Mouse (Mus musculus) embryonic facial prominence, embryonic 12.5 days (tissue): Measurements from ENCODE around the gene Gdf15. TPM values are rescaled to one million over a fixed set of nuclear protein-coding genes. Genes with fewer than 3 reads are reported as not detected.

Experiments used
- ATAC-seq: fragments of 200-750 bp; cut with Nextera tagmentation; 2 replicates; pipeline ENCODE4 v1.8.0; 2017; ENCODE audit not compliant: insufficient number of reproducible peaks, insufficient read depth, low FRiP score, low TSS enrichment
- H3K27ac ChIP-seq: fragments of 300-500 bp; sonication (generic); 2 replicates; pipeline ENCODE4 v1.5.1; 2016; ENCODE audit warnings: mild to moderate bottlenecking
- H3K27me3 ChIP-seq: fragments of 300-500 bp; sonication (generic); 2 replicates; pipeline ENCODE4 v1.6.1; 2016; ENCODE audit warnings: mild to moderate bottlenecking, moderate library complexity
- H3K36me3 ChIP-seq: fragments of 300-500 bp; sonication (generic); 2 replicates; pipeline ENCODE4 v1.6.1; 2016; ENCODE audit warnings: mild to moderate bottlenecking
- H3K4me1 ChIP-seq: fragments of 300-500 bp; sonication (generic); 2 replicates; pipeline ENCODE4 v1.6.1; 2016
- H3K4me2 ChIP-seq: fragments of 300-500 bp; sonication (generic); replicated peaks from 2 replicates; pipeline ENCODE4 v1.6.1; 2016; ENCODE audit warnings: mild to moderate bottlenecking, moderate library complexity
- H3K4me3 ChIP-seq: fragments of 300-500 bp; sonication (generic); 2 replicates; pipeline ENCODE4 v1.5.1; 2016; ENCODE audit warnings: mild to moderate bottlenecking
- H3K9ac ChIP-seq: fragments of 300-500 bp; sonication (generic); 2 replicates; pipeline ENCODE4 v1.6.1; 2016; ENCODE audit warnings: mild to moderate bottlenecking, moderate library complexity
- H3K9me3 ChIP-seq: fragments of 300-500 bp; sonication (generic); 2 replicates; pipeline ENCODE4 v1.6.1; 2016; ENCODE audit warnings: mild to moderate bottlenecking, moderate library complexity
- WGBS: fragments of 180-500 bp; shearing (Covaris S2); methylation state at CpG from one replicate; pipeline ENCODE4 v1.1.7; 2016; 5-methylcytosine and 5-hydroxymethylcytosine counted together
- polyA plus RNA-seq: library from polyadenylated mRNA; unstranded; fragments of >200 nt; fragmentation: Nextera tagmentation; extraction: Ambion mirVana; gene quantifications from 2 replicates; pipeline ENCODE4 v1.2.1, GENCODE M21; 2016

Gdf15 gene
- polyA plus RNA-seq, 1 experiment from 2014 or later, result not detected

DNA sequence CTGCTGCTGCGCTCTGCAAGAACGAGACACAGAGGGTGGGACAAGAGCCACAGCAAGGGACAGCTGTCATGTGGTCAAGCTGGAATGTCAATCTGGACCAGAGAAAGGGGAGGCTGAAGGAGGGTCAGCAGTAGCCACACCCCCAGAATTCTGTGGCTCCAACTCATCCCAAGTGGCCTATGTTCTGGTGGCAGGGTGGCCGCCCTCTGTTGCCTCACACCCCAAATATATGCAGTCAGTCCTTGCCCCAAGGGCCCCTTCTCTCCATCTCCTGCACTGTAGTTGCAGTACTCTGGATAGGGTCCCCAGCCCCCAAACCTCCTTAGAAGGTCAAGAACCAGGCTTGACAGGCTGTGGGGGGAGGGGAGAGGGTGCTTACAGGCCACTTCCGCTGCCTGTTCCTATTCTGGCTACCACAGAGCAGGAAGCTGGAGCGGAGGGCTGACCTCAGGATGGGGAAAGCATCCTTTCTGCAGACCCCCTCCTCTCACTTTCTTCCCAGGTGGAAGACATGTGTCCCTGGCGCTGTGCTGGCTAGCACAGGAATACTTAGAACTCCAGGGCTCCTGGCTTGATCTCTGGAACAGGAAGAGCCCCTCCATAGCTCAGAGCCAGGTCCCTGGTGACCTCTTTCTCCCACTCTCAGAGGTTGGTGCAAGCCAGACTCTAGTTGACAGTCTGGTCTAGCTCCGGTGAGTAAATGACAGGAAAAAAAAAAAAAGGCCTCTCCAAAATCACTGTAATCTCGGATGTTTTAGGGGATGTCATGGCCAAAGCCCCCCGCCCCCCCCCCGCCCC is 31.6 kb downstream of the Gdf15 start:
- H3K4me3 ChIP-seq, result peak overlapping the region; percentile 22
- H3K27me3 ChIP-seq, result no peaks in the 10 kb centered on the region
- ATAC-seq, result no peak
- peak overlapping the region; percentile 54 for H3K4me2 ChIP-seq
- H3K4me1 ChIP-seq, result peaks cover 59% of the 10 kb centered on the region
- WGBS, result 18% methylated on average over 10 of the region's 10 CpGs
- peaks cover 38% of the 10 kb centered on the region for H3K36me3 ChIP-seq
- H3K27ac ChIP-seq, result peak overlapping the region; percentile 87
- H3K9ac ChIP-seq, result peak overlapping the region; percentile 24; the same call in 1 of the 2 replicates
- no peaks in the 10 kb centered on the region for H3K9me3 ChIP-seq

GRCm38 (mm10) chr8:70599507-70600290 is 32.6 kb downstream of the Gdf15 start:
- WGBS, result 81% methylated on average over 12 of the region's 12 CpGs
- H3K27ac ChIP-seq, result no peak overlapping the region; the same call in 1 of the 2 replicates
- no peak overlapping the region for H3K9ac ChIP-seq
- no peak for ATAC-seq
- H3K4me2 ChIP-seq, result no peak overlapping the region
- no peak overlapping the region for H3K4me3 ChIP-seq
- H3K36me3 ChIP-seq, result peaks cover 39% of the 10 kb centered on the region
- no peaks in the 10 kb centered on the region for H3K27me3 ChIP-seq
- no peaks in the 10 kb centered on the region for H3K9me3 ChIP-seq
- H3K4me1 ChIP-seq, result peaks cover 69% of the 10 kb centered on the region

DNA sequence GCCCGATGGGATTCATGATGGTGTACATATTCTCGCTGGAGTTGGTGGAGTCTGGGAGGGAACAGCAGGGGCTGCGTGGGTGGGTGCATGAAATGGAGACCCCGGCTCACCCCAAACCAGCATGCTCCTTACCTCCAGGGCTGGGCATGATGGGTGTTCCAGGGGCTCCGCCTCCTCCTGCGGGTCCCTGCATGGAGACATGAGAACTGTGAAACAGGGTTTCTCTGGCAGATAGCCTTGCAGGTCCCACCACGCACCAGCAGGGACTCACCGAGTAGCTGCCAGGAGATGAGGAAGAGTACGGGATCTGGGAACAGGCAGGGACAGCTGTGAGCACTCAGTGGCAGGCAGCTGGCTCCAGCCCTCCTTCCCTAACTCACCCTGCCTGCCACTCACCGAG is 33.5 kb downstream of the Gdf15 start:
- WGBS, result 13% methylated on average over 10 of the region's 10 CpGs
- Histone ChIP-seq H3K27me3 (no peaks in the 10 kb centered on the region), H3K4me3 (peak overlapping the region; percentile 49), H3K36me3 (peaks cover 34% of the 10 kb centered on the region), H3K9ac (peak overlapping the region; percentile 46), H3K9me3 (no peaks in the 10 kb centered on the region), H3K4me1 (peaks cover 69% of the 10 kb centered on the region), H3K27ac (peak overlapping the region; percentile 65), H3K4me2 (peak overlapping the region; percentile 84)
- ATAC-seq, result no peak

GRCm38 (mm10) chr8:70598283-70598682 is 34.0 kb downstream of the Gdf15 start:
- WGBS, result 1% methylated on average over 29 of the region's 29 CpGs
- no peak for ATAC-seq
- Histone ChIP-seq H3K36me3 (peaks cover 34% of the 10 kb centered on the region), H3K9ac (peak overlapping the region; percentile 73), H3K27ac (peak overlapping the region; percentile 65), H3K9me3 (no peaks in the 10 kb centered on the region), H3K27me3 (no peaks in the 10 kb centered on the region), H3K4me1 (peaks cover 73% of the 10 kb centered on the region), H3K4me3 (peak overlapping the region; percentile 49), H3K4me2 (peak overlapping the region; percentile 84)

DNA sequence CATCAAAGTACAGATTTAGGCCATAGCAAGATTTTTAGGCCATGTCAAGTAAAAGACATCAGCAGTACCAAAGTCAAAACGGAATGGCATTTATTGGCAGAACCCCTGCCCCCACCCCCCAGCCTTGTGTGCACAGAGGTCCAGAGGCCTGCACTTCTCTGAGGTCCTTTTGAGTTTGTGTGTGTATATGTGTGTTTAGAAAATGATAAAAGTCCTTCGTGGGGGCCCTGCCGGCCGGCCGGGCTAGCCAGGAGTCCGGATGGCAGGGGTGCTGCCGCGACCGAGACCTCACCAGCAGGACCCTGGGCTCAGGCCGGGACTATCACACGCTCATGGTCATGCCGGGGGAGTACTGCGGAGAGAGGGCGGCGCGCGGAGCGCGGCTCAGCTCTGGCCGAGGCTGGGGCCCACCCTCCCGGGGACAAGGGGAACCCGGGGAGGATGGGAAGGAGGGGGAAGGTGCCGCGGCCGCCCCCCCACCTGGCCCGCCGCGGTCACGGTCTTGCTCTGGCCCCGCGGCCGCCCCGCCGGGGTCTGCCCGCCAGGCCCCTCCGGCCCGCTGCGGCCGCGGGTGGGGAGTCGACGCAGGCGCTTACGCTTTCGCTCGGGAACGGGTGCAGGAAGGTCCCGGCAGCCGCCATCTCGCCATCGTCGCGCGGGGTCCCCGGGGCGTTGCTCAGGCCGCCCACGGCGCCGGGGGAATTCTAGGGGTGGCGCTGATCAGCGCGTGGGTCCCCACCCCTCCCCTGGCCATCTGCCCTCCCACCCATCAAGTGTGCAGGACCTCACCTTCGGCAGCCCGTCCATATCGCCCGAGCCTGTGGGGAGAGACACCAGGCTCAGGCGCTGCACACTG is 34.6 kb downstream of the Gdf15 start:
- no peaks in the 10 kb centered on the region for H3K27me3 ChIP-seq
- peak overlapping the region; percentile 65 for H3K27ac ChIP-seq
- ATAC-seq, result no peak
- H3K4me2 ChIP-seq, result peak overlapping the region; percentile 84
- peaks cover 77% of the 10 kb centered on the region for H3K4me1 ChIP-seq
- 20% methylated on average over 30 of the region's 68 CpGs for WGBS
- H3K36me3 ChIP-seq, result peaks cover 29% of the 10 kb centered on the region
- H3K4me3 ChIP-seq, result peak overlapping the region; percentile 49
- H3K9ac ChIP-seq, result peak overlapping the region; percentile 73
- no peaks in the 10 kb centered on the region for H3K9me3 ChIP-seq

- Histone ChIP-seq H3K27ac (no peak overlapping the region), H3K36me3 (peaks cover 25% of the 10 kb centered on the region), H3K27me3 (no peaks in the 10 kb centered on the region), H3K9me3 (no peaks in the 10 kb centered on the region), H3K4me1 (peaks cover 73% of the 10 kb centered on the region), H3K4me3 (peak overlapping the region; percentile 49; the same call in 1 of the 2 replicates), H3K4me2 (peak overlapping the region; percentile 84), H3K9ac (no peak overlapping the region)
- 79% methylated on average over 17 of the region's 17 CpGs for WGBS
- ATAC-seq, result no peak
Observed at GRCm38 (mm10) chr8:70596775-70597416, 35.4 kb downstream of the Gdf15 start.

DNA sequence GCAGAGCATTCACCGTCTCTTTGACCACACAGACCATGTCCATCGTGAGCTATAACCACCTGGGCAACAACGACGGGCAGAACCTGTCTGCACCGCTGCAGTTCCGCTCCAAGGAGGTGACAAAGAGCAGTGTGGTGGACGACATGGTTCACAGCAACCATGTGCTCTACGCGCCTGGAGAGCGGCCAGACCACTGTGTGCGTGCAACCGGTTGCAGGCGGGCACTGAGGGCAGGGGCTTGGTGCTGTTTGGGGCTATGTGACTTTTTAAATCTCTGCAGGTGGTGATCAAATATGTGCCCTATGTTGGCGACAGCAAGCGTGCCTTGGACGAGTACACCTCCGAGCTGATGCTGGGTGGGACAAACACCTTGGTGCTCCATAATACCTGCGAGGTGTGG is 36.0 kb downstream of the Gdf15 start:
- WGBS, result 94% methylated on average over 18 of the region's 18 CpGs
- Histone ChIP-seq H3K36me3 (peaks cover 29% of the 10 kb centered on the region), H3K4me3 (0 out of 2 replicates have a peak overlapping the region, but pooled peaks have one; percentile 4), H3K4me2 (no peak overlapping the region), H3K9me3 (no peaks in the 10 kb centered on the region), H3K27ac (no peak overlapping the region), H3K9ac (no peak overlapping the region), H3K4me1 (peaks cover 68% of the 10 kb centered on the region), H3K27me3 (no peaks in the 10 kb centered on the region)
- ATAC-seq, result no peak

- Histone ChIP-seq H3K4me2 (peak overlapping the region; percentile 91), H3K36me3 (peaks cover 30% of the 10 kb centered on the region), H3K4me3 (0 out of 2 replicates have a peak overlapping the region, but pooled peaks have one; percentile 68), H3K27me3 (no peaks in the 10 kb centered on the region), H3K9ac (no peak overlapping the region), H3K27ac (no peak overlapping the region), H3K4me1 (peaks cover 64% of the 10 kb centered on the region), H3K9me3 (no peaks in the 10 kb centered on the region)
- WGBS, result 89% methylated on average over 12 of the region's 12 CpGs
- ATAC-seq, result no peak
Observed at GRCm38 (mm10) chr8:70595811-70596210, 36.4 kb downstream of the Gdf15 start.

- 10% methylated on average over 81 of the region's 82 CpGs for WGBS
- Histone ChIP-seq H3K27ac (peak overlapping the region; percentile 88), H3K4me3 (peak overlapping the region; percentile 68), H3K36me3 (peaks cover 38% of the 10 kb centered on the region), H3K4me2 (peak overlapping the region; percentile 91), H3K9me3 (no peaks in the 10 kb centered on the region), H3K27me3 (no peaks in the 10 kb centered on the region), H3K4me1 (peaks cover 55% of the 10 kb centered on the region), H3K9ac (peak overlapping the region; percentile 68)
- 0 out of 2 replicates have a peak, but pooled peaks have one; percentile 0 for ATAC-seq
Observed at GRCm38 (mm10) chr8:70594621-70595564, 37.4 kb downstream of the Gdf15 start.

- H3K36me3 ChIP-seq, result peaks cover 40% of the 10 kb centered on the region
Observed at GRCm38 (mm10) chr8:70593961-70594609, 38.2 kb downstream of the Gdf15 start, which contains the start of gene Isyna1. Gene Isyna1 (plus strand): TSS chr8:70594373.

More at GRCm38 (mm10) chr8:70593961-70594609, 38.2 kb downstream of the Gdf15 start, which contains the start of gene Isyna1:
- Histone ChIP-seq H3K4me1 (peaks cover 47% of the 10 kb centered on the region), H3K27ac (peak within 1 kb of the TSS; percentile 88), H3K9ac (peak within 1 kb of the TSS; percentile 68), H3K4me3 (peak within 1 kb of the TSS; percentile 68), H3K9me3 (no peaks in the 10 kb centered on the region), H3K27me3 (no peaks in the 10 kb centered on the region), H3K4me2 (peak within 1 kb of the TSS; percentile 91)
- peak; percentile 87 for ATAC-seq
- WGBS, result under 1% methylated on average over 40 of the region's 40 CpGs
